Mouse (Mus musculus) T-cell, adult 2 months (primary cell): ENCODE data around the gene Lsamp.
"Not testable (repeated sequence)": the region's sequence is repeated elsewhere in the genome, so short reads cannot be mapped to it uniquely, and the experiment has no call there.

ENCODE experiments used
- DNase-seq: peaks from one replicate; pipeline ENCODE4 v3.0.0; 2022; ENCODE audit warnings: low spot score

The Lsamp gene

DNA sequence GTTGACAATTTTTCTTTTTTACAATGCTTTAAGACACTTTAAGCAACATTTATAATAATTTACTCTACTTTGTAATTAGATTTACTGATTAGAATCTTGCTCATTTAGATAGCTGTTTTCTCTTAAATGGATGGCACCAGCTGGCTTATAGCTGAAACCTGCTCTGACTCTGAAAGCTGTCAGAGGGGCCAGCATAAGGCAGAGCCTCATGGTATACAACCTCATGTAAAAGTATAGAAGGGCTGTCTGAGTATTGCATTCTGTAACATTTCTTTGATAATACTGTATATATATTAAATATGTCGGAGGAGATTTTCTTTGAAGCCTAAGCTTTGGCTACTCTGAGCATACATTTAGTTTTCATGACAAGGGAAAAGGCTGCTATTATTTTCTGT, 1953.4 kb downstream of the Lsamp start:
- DNase-seq = no peak

DNA sequence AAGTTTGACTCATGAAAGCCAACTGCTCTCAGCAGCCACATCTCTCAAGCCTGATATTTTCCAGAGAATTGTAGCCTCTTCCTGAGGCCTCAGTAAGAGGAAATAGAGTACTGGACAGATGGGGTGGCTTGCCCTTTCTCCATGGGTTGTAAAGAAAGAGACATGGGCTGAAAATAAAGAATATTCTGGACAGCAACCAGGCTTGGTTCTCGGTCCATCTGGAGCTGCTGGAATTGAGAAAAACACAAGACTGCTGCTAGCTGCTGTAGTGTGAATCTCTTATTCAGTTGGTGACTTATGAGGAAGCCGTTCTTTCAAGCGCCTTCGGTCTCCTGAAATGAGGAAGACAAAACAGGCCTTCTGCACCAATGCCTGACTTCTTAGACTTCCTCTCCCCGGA, 1954.1 kb downstream of the Lsamp start:
- no peak for DNase-seq

DNA sequence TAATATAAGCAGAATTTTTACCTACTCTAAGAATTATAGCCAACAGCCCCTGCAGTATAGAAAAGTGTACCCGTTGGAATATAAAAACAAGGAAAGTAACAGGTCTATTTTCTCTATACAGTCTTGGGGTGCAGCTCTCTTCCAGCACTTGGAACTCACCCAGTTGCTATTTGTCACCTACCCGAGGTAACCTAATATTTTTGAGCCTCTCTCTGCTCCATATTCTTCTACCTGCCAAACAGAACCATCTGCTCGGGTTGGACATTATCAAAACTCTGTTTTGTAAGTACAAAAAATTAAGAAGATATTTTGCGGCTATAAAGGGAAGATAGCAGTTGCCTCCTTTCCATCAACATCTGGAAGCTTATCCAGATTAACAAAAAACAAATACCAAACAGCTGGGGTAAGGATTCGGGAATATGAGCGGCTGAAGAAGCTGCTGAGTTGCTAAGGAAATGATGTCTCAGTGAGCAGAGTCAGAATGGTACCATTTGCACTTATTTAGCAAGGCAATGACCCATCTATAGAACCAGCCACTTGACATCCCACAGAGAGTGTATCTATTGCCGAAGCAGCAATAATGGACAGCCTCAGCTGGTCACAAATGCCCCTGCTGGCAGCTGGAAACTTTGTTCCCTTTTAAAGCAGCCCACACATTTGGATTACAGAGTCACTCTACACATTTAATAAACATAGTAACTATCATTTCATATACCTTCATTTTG, 1957.6 kb downstream of the Lsamp start:
- DNase-seq = no peak

DNA sequence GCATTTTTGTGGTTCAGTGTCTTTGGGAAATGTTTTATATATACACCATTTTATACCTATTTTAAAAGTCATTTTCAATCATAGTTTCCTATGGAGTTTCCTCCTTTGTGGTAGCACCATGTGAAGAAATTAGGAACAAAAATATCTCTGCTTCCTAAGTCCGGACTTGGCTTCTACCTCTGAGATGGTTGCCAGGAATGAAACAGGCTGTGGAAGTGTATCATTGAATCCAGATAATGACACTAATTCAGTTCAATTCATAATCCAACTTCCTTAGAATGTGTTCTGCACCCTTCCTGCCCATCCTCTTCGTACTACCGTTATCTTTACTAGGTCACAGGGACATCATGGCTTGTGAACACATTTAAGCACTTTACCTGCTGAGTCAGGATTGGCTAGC, 1973.7 kb downstream of the Lsamp start:
- no peak for DNase-seq

DNA sequence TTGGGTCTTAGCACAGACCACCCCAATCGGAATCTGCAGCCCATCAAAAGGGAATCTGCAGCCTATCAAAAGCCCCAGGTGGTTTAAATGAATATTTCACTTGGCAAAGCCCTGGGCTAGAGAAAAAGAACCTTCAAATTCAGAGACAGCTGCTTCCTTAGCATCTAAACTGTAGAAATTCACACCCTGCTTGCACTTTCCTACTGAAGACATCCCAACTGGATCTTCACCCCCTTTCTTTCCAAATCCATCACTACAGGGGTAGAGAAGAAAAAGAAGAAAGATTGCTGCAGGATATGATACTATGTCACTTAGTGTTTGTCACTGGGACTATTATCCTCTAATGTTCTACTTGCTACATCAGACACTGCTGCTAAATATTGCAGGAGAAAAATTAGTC, 1981.5 kb downstream of the Lsamp start:
- no peak for DNase-seq

DNA sequence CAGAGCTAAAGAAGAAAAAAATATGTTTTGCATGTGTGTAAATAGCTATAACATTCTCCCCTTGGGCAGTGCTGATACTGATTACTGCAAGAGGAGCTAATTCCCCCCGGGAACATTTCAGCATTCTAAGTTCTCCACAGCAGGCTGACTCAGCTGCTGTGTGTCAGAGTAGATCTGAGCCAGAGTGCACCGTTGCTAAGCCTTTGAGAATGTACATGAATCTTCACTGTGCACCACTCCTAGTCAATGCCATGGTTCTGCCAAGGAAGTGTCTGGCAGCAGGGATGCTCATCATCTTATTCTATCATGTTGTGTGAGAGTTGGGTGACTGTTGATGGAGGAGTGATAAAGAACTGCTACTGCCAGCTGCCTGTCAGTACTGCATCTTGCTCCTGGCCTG, 1985.1 kb downstream of the Lsamp start:
- no peak for DNase-seq

DNA sequence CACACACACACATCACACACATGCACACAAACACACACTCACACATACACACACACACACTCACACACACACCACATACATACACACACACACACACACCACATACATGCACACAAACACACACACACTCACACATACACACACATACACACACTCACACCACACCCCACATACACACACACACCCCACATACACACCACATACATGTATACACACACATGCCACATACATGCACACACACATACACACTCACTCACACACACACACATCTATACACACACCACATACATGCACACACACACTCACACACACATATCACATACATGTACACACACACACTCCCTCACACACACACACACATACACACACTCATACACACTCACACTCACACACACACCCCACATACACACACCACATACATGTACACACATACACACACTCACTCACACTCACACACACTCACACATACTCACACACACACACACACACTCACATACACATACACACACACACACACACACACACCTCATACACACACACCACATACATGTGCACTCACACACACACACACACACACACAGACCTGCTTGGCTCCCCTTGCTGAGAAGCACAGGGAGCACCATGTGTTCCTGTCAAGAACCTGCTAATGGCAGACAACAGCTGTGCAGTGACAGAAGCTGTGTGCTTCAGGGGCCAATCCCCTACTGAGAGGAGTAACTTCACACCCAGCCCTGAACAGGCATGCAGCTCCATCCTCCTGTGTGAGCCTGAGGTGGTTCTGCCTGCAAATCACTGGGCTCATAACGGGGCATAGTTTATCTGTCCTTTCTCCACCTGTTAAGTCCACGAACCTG, 1990.9 kb downstream of the Lsamp start:
- no peak for DNase-seq

DNA sequence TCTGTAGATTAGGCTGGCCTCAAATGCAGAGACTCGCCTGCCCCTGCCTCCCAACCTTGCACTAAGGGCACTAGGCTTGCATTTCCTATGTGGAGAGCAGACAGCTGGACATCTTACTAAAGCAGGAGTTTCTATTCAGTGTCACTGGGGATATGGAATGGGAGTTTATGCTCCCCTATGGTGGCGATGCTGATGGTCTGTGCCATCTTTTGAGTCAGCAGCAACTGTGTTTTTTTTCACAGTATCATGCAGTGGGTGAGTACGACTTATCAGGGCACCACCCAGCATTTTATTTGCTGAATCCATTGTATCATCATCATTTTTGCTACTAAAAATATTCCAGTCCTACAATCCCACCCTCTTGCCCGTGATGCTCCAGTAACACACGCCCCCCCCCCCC, 1992.7 kb downstream of the Lsamp start:
- DNase-seq = no peak

DNA sequence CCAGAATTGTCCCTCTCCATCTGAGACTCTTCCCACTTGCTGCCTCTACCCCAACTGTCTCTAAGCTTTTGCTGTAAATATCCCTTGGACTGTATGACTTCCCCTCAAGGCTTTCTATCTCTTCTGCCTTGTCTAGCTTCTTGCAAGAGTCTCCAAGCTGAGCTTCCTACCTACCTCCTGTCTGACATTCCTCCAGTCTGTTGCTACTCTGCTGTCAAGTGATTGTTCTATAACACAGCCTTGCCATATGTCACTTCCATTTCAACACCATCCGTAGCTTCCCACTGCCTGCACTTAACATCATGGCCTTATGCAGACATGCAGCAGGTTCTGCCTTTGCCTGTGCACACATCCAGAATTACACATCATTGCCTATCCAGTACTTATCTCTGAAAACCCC, 2012.8 kb downstream of the Lsamp start:
- DNase-seq = no peak

DNA sequence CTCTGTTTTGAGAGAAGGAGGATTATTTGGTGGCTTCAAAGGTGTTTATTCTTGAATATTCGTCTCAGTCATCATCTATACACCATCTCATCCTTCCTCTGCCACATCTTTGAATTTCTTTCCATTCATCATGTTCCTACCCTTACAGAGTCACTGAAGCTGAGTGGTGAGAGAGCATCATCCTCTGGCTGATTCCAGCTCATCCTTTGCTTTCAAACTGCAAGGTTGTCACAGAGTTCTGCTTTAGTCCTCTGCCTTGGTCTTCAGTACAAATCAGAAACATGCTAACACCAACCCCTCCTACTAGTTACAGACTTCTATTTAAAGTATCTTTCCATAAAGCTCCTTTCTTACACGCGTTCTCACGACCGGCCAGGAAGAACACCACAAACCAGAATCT, 2018.8 kb downstream of the Lsamp start:
- DNase-seq = no peak

DNA sequence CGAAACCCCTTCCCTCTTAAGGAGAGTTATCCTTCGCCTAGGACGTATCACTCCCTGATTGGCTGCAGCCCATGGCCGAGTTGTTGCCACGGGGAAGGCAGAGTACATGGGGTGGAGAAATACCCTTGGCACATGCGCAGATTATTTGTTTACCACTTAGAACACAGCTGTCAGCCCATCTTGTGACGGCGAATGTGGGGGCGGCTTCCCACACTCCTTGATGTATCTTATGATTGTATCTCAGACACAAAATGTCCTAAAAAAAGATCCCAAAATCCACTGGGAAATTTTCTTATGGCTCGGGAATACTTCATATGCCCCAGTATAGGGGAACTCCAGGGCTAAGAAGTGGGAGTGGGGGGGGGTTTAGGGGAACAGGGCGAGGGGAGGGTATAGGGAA, 2019.3 kb downstream of the Lsamp start:
- not testable (repeated sequence) for DNase-seq

DNA sequence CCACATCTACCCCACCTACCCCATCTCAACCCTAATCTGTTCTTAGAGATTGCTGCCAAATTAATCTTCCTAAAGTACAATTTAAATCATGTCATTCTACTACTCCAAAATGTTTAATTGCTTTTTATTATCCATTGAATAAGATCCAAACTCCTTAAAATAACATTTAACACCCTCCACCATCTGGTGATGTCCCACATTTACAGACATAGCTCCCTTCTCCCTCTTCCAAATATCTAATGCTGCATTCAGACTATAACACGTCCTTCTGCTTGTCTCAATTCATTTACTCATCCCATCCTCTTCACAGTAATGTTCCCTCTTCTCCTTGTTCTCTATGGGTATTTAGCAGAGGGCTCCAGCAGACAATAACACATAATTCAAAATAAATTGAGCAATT, 2020.0 kb downstream of the Lsamp start:
- DNase-seq = no peak

DNA sequence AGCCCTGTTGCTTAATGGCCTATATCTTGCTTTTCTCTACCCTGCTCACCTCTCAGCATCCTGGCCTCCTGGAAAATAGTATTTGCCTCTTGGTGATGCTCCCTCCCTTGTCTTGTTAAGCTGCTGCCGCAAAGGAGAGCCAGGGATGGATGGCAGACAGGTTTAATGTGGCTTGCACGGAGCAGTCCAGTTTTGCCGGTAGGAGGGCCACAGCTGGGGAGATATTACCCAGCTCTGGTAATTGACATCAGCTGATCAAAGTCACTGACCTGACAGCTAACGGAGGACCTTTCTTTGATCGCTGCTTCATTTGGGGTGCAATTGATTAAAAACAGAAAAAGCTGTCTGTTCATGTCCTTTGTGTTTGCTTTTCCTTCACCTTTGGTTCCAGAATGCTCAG, 2030.8 kb downstream of the Lsamp start:
- no peak for DNase-seq

DNA sequence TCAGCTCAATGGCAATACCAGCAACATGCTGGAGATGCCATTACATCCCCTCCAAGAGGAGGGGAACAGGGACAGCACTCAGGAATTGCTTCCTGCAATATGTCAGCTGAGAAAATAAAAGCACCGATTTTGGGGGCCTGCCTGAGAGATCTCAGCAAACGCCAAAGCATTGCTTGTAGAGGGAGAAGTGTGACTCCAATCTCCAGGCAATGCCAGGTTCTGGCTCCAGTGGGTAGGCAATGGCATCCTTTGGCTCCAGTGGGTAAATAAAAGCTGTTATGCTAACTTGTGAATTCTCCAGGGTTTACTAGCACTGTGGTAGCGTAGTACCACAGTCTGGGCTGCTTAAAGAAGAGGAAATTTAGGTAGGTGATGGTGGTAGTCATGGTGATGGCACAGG, 2031.3 kb downstream of the Lsamp start:
- DNase-seq = no peak

DNA sequence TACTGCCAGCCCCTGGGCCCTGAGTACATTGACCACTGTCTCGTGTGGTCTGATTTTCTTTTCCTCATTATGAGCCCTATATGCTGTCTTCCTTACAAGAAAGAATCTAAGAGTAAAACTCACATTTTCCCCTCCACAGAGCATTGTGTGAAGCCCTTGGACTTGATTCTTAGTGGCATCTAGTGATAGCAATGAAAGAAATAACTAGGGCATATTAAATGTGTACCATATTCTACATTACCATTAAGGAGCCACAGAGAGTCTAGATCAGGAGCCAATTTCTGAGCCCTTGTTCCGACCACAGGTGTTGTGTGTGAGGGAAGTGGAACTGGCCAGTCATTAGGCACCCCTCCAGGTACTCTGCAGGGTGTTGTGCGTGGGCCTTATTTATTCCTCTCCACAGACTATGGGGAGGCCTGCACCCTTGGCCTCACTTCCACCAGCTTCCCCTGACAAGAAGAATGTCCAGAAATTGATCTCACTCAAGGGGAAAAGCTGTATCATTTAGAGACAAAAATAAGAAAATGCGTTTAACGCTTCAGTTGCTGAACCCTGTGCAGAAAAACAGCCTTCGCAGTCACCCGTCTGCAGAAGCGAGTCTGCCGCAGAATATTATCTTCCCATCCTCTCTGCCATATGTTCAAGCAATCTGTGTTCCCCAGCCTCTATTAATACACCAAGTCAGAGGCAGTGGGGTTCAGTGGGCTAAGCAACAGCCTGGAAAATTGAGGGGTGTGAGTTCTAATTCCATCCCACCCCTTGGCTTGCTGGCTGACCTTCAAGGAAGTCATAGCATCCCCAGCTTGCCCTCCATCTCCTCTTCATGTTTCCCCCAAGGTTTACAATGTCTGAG, 2032.9 kb downstream of the Lsamp start:
- DNase-seq = no peak

DNA sequence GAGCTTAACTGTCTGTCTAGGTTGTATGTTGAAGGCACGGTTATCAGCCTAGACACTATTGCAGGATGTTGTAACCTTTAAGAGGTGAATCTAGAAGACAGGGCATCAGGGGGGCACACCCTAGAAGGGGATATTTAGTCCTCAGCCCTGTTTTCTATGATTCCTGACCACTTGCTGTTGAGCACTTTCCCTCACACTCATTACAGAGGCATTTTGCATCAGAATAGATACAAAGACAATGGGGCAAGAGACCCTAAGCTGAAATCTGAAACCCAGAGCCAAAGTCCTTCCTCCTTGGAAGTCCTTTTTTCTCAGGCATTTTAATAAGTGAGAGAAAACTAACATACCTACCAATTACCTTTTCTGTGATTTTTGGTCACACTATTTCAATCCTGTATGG, 2038.4 kb downstream of the Lsamp start:
- no peak for DNase-seq

DNA sequence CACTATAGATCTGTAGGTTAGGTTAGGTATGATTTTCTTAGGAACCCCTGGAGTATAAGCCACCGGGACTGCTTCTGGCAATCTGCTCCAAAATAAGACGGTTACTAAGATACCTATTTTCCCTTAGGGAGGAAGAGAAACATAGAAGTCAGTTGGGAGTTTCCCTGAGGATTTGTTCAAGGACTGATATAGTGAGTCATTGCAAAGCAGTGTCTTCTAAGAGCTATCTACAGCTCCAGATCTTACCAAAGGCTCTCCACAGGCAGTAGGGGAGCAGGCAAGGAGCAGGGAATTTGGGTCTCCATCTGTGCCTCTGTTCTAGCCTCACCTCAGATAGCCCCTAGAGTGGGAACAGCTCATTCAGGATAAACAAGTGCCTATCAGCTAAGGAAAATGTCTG, 2047.9 kb downstream of the Lsamp start:
- no peak for DNase-seq

DNA sequence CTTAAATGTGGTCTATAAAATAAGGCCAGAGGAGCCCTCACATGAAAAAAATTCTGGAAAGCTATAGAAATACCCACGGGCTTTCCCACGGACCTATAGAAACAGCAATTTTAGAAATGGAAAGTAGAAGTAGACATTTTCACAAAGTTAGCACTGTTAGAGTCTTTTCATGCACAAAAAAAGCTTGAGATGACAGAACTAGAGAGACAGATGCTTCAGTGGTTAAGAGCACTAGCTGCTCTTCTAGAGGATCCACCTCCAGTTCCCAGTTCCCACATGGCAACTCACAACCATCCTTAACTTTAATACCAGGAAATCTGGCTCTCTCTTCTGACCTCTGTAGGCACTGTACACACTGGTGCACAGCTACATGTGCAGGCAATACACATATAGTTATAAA, 2049.3 kb downstream of the Lsamp start:
- no peak for DNase-seq

DNA sequence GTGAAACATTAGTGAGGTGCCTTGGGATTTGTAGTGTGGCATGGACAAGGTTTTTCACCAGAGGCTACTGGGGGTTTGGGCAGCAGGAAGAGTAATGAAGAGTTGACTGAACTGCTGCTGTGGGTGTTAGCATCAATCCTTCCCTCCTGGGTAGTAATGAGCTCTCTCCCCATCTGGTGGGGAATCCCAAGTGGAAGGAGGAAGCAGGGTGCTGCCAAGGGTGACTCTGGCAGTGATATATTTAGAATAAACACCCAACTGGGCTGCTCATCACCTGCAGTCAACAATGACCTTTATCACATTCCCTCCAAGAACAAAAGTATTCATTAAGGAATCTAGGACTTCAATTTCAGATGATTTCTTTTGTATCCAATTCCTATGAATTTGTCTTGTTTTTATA, 2064.0 kb downstream of the Lsamp start:
- no peak for DNase-seq

DNA sequence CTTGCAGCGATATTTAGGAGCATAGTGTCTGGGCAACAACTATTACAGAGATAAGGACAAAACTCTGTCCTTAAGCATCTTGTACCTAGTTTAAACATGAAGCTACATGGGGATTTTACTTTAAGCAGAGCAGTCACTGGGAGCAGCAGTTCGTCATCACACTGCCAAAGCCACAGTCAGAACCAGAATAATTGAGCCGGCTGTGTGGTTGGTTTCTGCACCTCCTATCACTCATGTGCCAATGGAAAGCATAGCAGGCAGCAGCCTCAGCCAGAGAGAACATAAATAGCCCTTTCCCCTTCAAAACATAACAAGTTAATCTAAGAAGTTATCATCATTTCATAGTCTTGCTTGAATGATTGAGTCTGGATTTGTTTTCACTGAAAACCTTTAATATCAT, 2075.8 kb downstream of the Lsamp start:
- no peak for DNase-seq

DNA sequence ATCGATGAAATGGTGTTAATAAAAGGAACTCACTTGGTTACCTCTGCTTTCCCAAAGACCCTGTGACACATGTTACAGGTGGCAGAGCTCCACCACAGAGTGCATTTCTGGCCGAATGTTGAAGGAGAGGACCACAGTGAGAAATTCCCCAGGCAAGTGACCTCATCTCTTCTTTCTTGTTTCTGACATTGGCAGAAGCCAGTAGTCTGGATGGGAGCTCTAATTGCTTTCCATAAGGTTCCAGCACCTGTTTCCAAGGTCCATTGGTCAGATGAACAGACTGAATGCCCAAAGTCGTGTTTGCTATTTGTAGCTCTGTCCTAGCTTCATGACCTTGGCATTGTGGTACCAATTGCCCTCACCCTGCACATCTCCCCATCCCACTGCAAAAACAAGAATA, 2090.2 kb downstream of the Lsamp start:
- no peak for DNase-seq

DNA sequence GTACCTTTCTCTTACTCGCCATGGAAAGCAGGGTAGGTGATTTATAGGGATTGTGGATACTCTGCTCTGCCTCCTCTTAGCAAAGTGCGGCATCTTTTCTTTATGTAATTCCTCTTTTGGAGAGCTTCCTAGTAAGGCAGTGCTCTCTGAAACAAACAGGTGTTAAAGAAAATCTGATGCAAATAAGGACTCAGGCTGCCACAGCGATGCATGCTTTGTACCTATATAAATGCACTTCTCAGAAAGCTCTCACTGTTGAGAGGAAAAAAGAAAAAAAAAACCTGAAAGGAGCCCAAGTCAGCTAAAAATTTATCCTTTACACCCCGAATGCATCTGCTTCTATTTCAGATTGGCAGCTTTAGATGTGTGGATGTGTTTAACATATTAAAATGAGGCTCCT, 2095.4 kb downstream of the Lsamp start:
- no peak for DNase-seq

DNA sequence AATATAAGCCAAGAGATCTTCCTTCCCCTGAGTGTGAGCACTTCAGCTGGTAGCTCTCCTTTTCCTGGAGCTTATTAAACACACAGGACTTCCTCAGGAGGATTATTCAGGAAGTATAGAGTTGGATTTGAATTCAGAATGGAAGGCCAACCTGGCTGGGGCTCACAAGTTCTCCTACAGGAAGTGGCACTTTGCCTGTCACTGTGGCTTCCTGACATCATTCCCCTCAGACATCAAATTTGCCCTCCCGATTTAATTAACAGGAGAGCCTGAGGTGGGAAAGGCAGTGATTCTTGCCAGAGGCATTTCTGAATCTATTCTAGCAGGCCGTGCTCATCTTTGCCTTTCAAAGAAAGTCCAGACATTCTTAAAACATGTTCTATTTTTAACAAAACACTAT, 2097.4 kb downstream of the Lsamp start:
- DNase-seq = no peak
